Mouse (Mus musculus): ENCODE measurements around the gene Mrpl33.

The Mrpl33 gene

DNA sequence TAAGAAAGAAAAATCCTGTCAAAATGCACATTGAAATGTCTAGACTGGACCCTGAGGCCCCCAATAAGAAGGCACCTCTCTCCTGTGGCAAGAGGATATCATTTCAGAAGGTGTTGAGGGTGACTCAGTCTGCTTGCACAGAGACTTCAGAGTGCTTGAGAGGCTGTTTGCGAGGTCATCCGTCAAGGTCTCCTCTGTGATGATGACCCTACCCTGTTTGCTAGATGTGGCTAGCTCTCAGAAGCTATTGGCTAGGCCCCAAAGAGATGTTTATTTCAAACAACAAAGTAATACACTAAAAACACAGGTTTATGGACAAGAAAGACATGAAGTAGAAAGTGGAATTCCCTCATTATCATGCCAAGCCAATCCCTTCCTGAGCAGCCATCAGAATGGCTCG lies 45.6 kb downstream of the Mrpl33 start:
- DNase-seq, result no peak

DNA sequence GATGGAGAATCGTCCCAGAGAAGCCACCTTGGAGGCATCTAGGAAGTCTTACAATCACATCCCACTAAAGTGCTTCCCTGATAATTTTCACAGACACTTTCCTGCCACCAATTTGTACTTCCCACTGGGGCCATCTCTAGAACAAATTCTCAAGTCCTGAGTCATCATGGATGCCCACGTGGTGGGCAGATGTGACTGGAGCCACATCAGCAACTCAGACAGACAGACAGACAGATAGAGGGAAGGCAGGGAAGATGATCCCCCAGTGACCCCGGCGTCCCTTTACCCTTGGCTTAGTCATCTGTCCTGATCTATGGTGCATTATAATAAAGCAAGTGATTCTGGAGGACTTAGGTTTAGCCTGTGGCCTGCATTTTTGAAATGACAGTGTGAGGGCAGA lies 47.5 kb downstream of the Mrpl33 start:
- no peak for DNase-seq

DNA sequence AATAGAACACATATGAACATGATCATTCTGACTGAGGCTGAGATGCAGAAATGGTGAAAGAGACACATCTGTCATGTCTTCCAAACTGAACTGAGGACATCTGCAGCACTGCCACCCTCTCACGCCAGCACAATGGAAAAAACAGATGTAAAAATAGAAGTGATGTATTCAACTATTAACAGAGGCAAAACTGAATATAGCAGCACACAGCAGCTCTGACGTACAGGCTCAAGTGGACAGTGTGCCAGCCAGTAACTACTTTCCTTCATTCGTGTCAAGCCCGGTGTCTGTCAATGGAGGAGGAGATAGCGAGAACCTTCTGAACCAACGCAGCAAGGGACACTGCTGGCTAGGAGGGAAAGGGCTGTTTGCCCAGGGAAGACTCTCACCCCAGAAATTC lies 48.1 kb downstream of the Mrpl33 start:
- DNase-seq, result no peak

DNA sequence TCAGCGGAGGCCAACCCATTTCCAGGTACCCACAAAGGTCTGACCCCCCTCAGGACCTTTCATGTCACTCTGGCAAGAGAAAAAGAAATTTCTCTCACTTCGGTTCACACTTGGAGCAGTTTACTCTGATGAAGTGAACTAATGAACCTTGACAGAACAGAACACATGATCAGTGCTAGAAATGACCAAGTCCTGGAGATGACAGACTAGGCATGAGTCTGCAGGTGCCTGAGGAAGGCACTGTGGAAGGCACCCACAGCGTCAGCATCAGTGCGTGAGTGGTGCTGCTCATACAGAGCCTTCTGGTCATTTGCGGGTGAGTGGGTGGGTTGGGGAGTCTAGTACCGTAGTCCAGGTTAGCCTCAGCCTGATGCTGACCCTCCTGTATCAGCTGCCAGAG lies 49.1 kb downstream of the Mrpl33 start:
- no peak for DNase-seq

DNA sequence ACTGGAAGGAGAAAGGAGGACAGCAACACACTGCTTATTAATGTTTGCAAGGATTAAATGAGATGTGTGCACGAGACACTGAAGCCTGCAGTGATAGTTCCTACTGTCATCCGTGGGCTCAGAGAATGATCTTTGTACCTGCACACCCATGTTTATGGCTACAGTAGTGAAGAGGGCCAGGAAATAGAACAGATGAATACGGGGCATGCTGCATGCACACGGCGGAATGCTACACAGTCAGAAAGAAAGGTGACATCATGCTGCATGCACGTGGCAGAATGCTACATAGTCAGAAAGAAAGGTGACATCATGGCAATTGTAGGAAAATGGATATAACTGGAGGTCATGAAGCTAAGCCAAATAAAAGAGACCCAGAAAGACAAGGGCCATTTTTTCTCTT lies 49.8 kb downstream of the Mrpl33 start:
- no peak for DNase-seq

DNA sequence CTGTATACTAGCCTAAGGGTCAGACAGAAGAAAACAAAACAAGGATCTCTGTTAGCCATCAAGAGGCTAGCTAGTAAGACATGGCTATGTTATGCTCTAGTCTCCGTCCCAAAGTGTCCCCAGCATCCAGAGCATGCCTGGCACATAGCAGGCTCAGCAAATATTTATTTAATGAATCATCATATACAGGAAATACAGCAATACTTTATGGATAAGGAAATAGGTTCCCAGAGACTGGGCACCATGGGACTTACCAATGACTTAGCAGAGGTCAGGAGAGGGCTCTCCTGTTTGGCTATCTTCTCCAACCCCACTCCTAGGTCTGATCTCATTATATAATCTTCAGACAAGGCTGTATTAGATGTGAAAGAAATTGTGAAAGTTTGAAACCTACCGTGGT lies 50.6 kb downstream of the Mrpl33 start:
- DNase-seq, result no peak

GRCm38 (mm10) chr5:31650518-31651288 lies 54.0 kb downstream of the Mrpl33 start:
- no peak for DNase-seq

- no peak for DNase-seq
Observed at GRCm38 (mm10) chr5:31655688-31656190, 59.0 kb downstream of the Mrpl33 start.

DNA sequence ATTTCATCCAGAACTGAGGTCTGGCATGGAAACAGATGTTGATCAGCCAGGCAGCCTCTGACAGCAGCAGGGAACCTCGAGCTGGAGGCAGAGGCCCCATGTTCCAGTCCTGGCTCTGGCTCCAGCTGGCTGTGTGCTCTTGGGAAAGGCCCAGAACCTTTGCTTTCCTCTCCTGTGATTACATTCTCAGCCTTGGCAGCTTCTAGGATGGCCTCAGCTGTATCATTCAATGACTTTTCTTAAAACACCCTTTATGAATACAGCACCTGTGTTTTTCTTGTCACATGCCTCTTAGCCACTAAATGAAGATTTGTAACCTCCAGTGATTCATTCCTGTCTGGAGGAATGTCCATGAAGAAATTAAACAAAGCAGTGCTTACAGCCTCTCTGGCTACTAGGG lies 69.4 kb downstream of the Mrpl33 start:
- no peak for DNase-seq

- no peak for DNase-seq
Observed at GRCm38 (mm10) chr5:31668325-31668968, 71.7 kb downstream of the Mrpl33 start.

DNA sequence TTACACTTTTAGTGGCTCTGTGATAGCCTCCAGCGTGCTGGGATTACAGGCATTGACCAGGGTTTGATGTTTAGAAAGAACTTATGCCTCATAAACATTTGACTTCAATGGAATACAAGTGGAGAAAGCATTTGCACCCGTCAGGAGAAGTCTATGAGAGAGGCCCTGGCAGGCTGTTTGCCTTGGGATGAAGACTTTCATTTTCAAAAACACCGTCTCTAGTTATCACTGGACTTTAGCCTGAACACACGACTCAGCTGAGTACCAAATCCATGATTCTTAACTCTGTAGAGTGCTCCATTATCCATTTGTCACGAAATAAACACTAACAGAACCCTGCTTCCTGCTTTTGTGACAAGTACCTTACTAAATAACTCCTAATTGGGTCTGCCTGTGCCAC lies 73.2 kb downstream of the Mrpl33 start:
- DNase-seq, result no peak

DNA sequence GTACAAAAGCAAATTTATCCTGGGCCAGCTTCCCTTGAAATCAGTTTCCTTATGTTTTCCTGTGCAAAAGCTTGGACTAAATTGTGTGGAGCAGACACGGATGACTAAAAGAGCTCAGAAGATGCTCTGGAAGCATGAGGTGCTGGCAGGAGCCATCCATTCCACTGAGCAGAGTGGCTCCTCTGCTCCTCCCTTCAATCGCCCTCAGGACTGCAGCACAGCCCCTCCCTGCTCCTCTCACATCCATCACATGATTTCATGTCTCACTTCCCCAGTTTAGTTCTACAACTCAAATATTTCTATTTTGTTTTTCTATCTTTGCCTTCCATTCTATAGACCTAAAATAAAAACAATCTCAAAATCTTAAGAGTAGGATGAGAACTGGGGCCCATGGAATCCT lies 74.4 kb downstream of the Mrpl33 start:
- no peak for DNase-seq

- no peak for DNase-seq
Observed at GRCm38 (mm10) chr5:31673431-31673830, 76.7 kb downstream of the Mrpl33 start.

DNA sequence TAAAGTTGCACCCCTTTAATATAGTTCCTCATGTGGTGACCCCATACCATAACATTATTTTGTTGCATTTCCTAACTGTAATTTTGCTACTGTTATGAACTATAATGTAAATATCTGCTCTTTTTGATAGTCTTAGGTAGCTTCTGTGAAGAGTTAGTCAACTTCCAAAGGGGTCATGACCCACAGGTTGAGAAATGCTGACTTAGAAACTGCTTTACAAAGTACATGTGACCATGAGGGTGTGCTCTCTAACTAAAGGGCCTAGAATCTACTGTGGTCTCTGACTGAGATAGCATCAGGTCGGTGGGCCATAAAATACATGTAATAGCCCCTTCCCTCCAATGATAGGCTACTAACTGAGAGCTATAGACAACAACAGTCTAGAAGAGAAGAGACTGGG lies 81.3 kb downstream of the Mrpl33 start:
- no peak for DNase-seq

GRCm38 (mm10) chr5:31680183-31680582 lies 83.4 kb downstream of the Mrpl33 start:
- DNase-seq, result no peak

DNA sequence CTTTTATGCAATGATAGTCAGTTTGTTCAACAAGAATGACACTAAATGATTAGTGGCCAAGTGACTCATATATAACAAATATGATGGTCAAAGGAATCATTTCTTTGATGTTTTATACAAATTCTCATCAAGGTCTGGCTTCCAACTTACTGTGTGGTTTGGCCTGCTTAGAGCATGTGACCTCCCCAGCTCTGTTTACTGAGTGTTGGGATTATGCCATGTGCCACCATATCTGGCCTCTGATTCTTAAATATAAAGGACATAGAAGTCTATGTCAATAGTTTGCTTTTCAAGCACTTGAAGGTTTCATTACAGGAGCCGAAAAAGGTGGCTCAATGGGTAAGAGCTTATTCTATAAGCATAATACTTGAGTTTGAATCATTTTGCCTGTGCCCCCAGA lies 85.6 kb downstream of the Mrpl33 start:
- no peak for DNase-seq

GRCm38 (mm10) chr5:31686040-31686439 lies 89.3 kb downstream of the Mrpl33 start:
- DNase-seq, result no peak

DNA sequence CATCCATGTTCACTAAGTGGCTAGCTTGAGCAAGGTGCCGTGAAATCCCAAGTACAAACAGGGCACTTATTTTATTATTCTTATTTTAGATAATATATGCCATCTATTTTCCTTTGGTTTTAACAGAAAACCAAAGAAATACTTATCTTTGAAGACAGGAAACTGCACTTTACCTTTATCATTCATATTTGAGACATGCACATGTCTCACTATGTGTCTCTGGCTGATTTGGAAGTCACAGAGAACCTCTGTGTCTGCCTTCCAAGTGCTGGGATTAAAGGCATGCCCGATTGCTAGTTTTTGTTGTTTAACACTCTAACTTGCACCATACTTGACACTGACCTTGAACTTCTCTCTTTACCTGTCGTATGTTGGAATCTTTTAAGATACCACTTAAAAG lies 91.2 kb downstream of the Mrpl33 start:
- no peak for DNase-seq

DNA sequence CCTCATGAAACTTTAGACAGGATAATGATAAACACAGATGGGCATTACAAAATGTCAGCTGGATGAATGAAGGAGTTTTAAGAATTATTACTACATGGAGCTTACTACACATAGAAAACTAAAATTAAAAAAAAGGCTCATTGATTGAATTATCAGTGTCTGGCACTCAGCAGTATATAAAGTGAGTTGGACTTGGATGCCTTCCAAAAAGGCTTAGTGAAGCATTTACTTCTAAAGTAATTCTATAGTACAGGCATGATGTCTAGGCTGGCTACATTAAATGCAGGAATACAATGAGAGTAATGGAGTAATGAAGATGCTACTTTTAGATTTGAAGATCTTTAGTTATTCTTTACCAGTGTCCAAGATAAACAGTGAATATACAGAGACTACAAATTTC lies 96.5 kb downstream of the Mrpl33 start:
- DNase-seq, result no peak

DNA sequence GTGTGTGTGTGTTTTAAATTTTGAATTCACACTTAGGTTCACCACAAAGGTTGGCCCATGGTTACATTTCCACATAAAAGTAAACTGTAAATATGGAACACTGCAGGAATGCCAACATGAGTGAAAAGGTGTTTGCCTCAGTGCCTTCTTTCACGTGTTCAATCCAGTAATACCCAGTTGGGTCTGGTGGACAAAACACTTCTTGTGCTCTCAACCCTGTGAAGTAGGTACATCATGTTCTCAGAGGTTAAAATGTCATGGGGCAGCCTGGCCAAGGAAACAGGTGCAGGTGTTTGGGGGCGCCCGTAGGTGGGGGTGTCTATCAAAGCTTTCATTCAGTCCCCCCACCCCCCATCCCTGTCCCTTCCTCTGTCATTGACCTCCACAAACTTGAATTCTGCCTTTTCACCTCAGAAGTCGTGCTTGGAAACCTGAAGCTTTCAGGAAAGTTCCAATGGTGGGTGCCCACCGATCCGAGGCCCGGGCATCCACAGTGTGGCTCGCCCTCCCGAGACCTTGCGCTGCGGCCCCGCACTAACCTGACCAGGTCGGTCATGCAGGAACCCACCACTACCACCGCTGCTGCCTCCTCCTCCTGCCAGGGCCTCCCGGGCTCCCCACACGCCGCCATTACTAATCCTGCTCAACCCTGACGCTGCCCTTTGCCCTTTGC lies 100.4 kb downstream of the Mrpl33 start, which contains the start of gene Rbks:
TSS of gene Rbks (minus strand) at position 657 of the 673 bp plus-strand sequence.
- DNase-seq, result no peak

DNA sequence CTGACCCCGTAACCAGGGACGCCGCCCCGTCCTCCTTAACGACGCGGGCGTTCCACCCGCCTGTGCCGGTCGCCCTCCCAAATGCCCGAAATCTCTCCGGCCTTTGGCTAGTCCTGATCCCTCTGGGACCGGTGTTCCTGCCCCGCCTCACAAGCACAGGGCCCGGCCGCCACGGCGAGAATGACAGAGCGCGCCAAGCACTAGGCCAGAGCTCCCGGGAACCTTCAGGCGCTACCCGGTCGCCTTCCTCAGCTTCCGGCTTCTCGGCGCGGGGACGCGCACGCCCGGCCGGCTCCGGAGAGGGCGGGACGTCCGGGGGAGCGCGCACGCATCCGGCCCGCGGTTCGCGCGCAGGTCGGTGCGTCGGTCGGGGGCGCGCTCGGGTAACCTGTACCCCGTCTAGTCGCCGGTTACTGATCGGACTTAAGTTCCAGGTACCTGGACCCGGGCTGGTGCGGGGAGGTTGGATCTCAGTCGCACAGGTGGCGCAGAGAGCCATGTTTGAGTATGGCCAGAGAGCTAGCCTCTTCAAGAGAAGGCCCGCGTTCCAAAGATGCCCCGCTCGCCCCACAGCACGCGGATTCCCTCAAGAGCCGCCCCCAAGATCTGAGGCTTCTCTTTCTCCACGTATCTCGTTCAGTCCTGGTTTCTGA lies 101.0 kb downstream of the Mrpl33 start, which contains the start of gene Babam2:
TSS of gene Babam2 (plus strand) at position 41 of the 653 bp plus-strand sequence.
- peak; percentile 95 for DNase-seq

- DNase-seq, result peak; percentile 82
Observed at GRCm38 (mm10) chr5:31698297-31698726, 101.6 kb downstream of the Mrpl33 start.

DNA sequence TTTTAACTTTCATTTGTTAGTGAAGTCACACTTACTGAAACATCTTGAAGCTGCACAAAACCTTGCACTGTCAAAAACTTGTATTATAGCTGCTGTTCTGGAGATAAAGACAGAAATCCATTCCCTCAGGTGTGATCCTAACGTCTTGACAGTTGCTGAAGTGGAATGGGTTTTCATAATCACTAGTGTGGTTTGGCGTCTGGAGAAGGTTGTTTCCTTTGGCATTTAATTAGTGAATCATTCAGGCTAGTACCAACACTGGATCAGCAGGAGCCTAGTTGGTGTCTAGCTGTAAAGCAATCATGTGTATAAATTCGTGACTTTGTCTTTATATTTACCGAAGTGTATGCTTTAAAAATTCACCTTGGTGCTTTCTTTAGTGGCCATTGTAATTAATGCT lies 102.2 kb downstream of the Mrpl33 start:
- no peak for DNase-seq

Measured in kidney, adult 18-20 months (tissue).